Mouse (Mus musculus): ENCODE data around the gene Spats1. TPM values are rescaled to one million over a fixed set of nuclear protein-coding genes. Genes with fewer than 3 reads are reported as not detected.
A peak's percentile ranks its signal among the peaks of the same experiment; 100 is the strongest.

The Spats1 gene
- total RNA-seq (2022): under 1 TPM in 2 of 4 experiments, not detected in 2; 0.17 to 0.24 TPM

GRCm38 (mm10) chr17:45474669-45475465 is at the start of gene Spats1:
Gene Spats1 (minus strand): TSS chr17:45475415.
- DNase-seq: peak; percentile 35

- no peak for DNase-seq
Measured at GRCm38 (mm10) chr17:45524961-45525360, 49.7 kb upstream of the Spats1 start.

- DNase-seq: no peak
Measured at GRCm38 (mm10) chr17:45523263-45523662, 48.0 kb upstream of the Spats1 start, which contains the start of gene Tcte1. Gene Tcte1 (plus strand): TSS chr17:45523434.

- no peak for DNase-seq
Measured at GRCm38 (mm10) chr17:45520136-45520535, 44.9 kb upstream of the Spats1 start.

- no peak for DNase-seq
Measured at GRCm38 (mm10) chr17:45518766-45519475, 43.7 kb upstream of the Spats1 start.

- no peak for DNase-seq
Measured at GRCm38 (mm10) chr17:45517549-45518215, 42.5 kb upstream of the Spats1 start.

- no peak for DNase-seq
Measured at GRCm38 (mm10) chr17:45517135-45517534, 41.9 kb upstream of the Spats1 start.

- peak; percentile 49 for DNase-seq
Measured at GRCm38 (mm10) chr17:45516488-45516887, 41.3 kb upstream of the Spats1 start.

GRCm38 (mm10) chr17:45515806-45516205 is 40.6 kb upstream of the Spats1 start:
- no peak for DNase-seq

- DNase-seq: no peak
Measured at GRCm38 (mm10) chr17:45515204-45515726, 40.0 kb upstream of the Spats1 start.

- DNase-seq: no peak
Measured at GRCm38 (mm10) chr17:45511757-45512156, 36.5 kb upstream of the Spats1 start.

GRCm38 (mm10) chr17:45510871-45511270 is 35.7 kb upstream of the Spats1 start:
- DNase-seq: no peak

GRCm38 (mm10) chr17:45506700-45507189 is 31.5 kb upstream of the Spats1 start, which contains the start of gene Aars2:
Gene Aars2 (plus strand): TSS chr17:45506841.
- DNase-seq: peak; percentile 88

GRCm38 (mm10) chr17:45505941-45506465 is 30.8 kb upstream of the Spats1 start:
- DNase-seq: no peak

GRCm38 (mm10) chr17:45503301-45503973 is 28.2 kb upstream of the Spats1 start:
- DNase-seq: no peak

GRCm38 (mm10) chr17:45502324-45502723 is 27.1 kb upstream of the Spats1 start:
- no peak for DNase-seq

- DNase-seq: no peak
Measured at GRCm38 (mm10) chr17:45500981-45501380, 25.8 kb upstream of the Spats1 start.

- no peak for DNase-seq
Measured at GRCm38 (mm10) chr17:45499516-45499915, 24.3 kb upstream of the Spats1 start.

- DNase-seq: no peak
Measured at GRCm38 (mm10) chr17:45498397-45498796, 23.2 kb upstream of the Spats1 start.

GRCm38 (mm10) chr17:45495398-45495797 is 20.2 kb upstream of the Spats1 start:
- DNase-seq: no peak

GRCm38 (mm10) chr17:45490532-45491154 is 15.4 kb upstream of the Spats1 start:
- DNase-seq: no peak

Measured in adrenal gland, adult 8-10 months (tissue).